Mouse (Mus musculus) WW6 (cell line): ENCODE data around the gene Gm14569.

Experiments used
- DNase-seq: peaks from one replicate; pipeline ENCODE4 v3.0.0-alpha.2; 2013; ENCODE audit warnings: low read depth, low spot score

Gene Gm14569

GRCm38 (mm10) chrX:36491730-36492129 lies at the start of gene Gm14569:
TSS of gene Gm14569 (minus strand) at chrX:36491830.
- no peak for DNase-seq

- DNase-seq = no peak
Measured at GRCm38 (mm10) chrX:36534514-36534913, 42.9 kb upstream of the Gm14569 start.

- no peak for DNase-seq
Measured at GRCm38 (mm10) chrX:36533744-36534143, 42.1 kb upstream of the Gm14569 start.

GRCm38 (mm10) chrX:36530251-36530650 lies 38.6 kb upstream of the Gm14569 start:
- DNase-seq = no peak

- no peak for DNase-seq
Measured at GRCm38 (mm10) chrX:36523729-36524128, 32.1 kb upstream of the Gm14569 start.

GRCm38 (mm10) chrX:36513726-36514125 lies 22.1 kb upstream of the Gm14569 start:
- no peak for DNase-seq

GRCm38 (mm10) chrX:36513231-36513630 lies 21.6 kb upstream of the Gm14569 start:
- no peak for DNase-seq

- DNase-seq = no peak
Measured at GRCm38 (mm10) chrX:36506863-36507262, 15.2 kb upstream of the Gm14569 start.

GRCm38 (mm10) chrX:36489506-36489905 lies 2.1 kb downstream of the Gm14569 start:
- no peak for DNase-seq

- no peak for DNase-seq
Measured at GRCm38 (mm10) chrX:36487996-36488395, 3.6 kb downstream of the Gm14569 start.

GRCm38 (mm10) chrX:36474873-36475272 lies 16.8 kb downstream of the Gm14569 start:
- DNase-seq = no peak

- DNase-seq = no peak
Measured at GRCm38 (mm10) chrX:36474103-36474751, 17.4 kb downstream of the Gm14569 start.

GRCm38 (mm10) chrX:36456031-36456430 lies 35.6 kb downstream of the Gm14569 start:
- no peak for DNase-seq

- DNase-seq = no peak
Measured at GRCm38 (mm10) chrX:36437932-36438331, 53.7 kb downstream of the Gm14569 start.

- no peak for DNase-seq
Measured at GRCm38 (mm10) chrX:36434993-36435392, 56.6 kb downstream of the Gm14569 start.

GRCm38 (mm10) chrX:36419153-36419552 lies 72.5 kb downstream of the Gm14569 start:
- no peak for DNase-seq

GRCm38 (mm10) chrX:36402316-36402715 lies 89.3 kb downstream of the Gm14569 start:
- no peak for DNase-seq

- no peak for DNase-seq
Measured at GRCm38 (mm10) chrX:36400980-36401379, 90.7 kb downstream of the Gm14569 start, which contains the start of gene Gm6268. TSS of gene Gm6268 (plus strand) at chrX:36401280.

- DNase-seq = no peak
Measured at GRCm38 (mm10) chrX:36393279-36393678, 98.4 kb downstream of the Gm14569 start.

- DNase-seq = no peak
Measured at GRCm38 (mm10) chrX:36392672-36393071, 99.0 kb downstream of the Gm14569 start.

GRCm38 (mm10) chrX:36390503-36390902 lies 101.1 kb downstream of the Gm14569 start:
- no peak for DNase-seq

- no peak for DNase-seq
Measured at GRCm38 (mm10) chrX:36389971-36390370, 101.7 kb downstream of the Gm14569 start.

- DNase-seq = no peak
Measured at GRCm38 (mm10) chrX:36385340-36385739, 106.3 kb downstream of the Gm14569 start.
